Mouse (Mus musculus) bone marrow macrophage, adult 2 months (primary cell): ENCODE measurements at regions not wholly inside any gene's neighbourhood (a gene's known extent, or its start where the extent isn't known, plus 50 kb on each side); places are given as distances from the start of the nearest gene placed in this dataset.

Experiments used
- H3K27ac ChIP-seq: 2 replicates; pipeline ENCODE4 v1.5.1; 2012; ENCODE audit warnings: low read depth, low read length; ENCODE audit not compliant: insufficient read depth
- H3K4me1 ChIP-seq: 2 replicates; pipeline ENCODE4 v1.6.1; 2012; ENCODE audit warnings: low read length; ENCODE audit not compliant: control insufficient read depth, insufficient read depth
- H3K4me3 ChIP-seq: 2 replicates; pipeline ENCODE4 v1.5.1; 2012; ENCODE audit warnings: mild to moderate bottlenecking, low read length, moderate library complexity; ENCODE audit not compliant: insufficient read depth
- CTCF ChIP-seq: IDR thresholded peaks from 2 replicates; pipeline ENCODE4 v1.5.1; 2012; ENCODE audit warnings: low read depth, mild to moderate bottlenecking, low read length, moderate library complexity
- POLR2A ChIP-seq: IDR thresholded peaks from 2 replicates; pipeline ENCODE4 v1.6.1; 2012; ENCODE audit warnings: mild to moderate bottlenecking, low read depth, low read length, borderline replicate concordance

DNA sequence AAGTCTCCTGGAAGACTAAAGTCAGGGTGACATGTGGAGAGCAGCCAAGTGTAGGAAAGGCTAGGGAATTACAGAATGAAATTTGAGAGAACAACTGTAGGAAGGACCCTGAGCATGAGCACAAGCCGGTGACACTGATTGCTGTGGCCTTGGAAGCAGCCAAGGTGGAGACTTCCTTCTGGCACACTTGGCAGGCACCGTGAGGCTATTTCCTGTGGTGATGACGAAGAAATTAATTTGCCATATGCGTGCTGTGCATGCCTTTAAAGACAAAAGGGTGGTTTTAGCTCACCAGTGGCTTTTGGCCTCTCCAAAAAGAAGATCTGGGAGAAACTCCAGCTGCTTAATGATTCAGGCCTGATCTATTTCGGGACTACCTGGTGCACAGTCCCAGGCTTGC is 55.4 kb upstream of the Mgmt start:
- TF ChIP-seq POLR2A: no peak
- TF ChIP-seq CTCF: no peak
- Histone ChIP-seq H3K4me3 (no peak overlapping the region), H3K27ac (no peak overlapping the region)

DNA sequence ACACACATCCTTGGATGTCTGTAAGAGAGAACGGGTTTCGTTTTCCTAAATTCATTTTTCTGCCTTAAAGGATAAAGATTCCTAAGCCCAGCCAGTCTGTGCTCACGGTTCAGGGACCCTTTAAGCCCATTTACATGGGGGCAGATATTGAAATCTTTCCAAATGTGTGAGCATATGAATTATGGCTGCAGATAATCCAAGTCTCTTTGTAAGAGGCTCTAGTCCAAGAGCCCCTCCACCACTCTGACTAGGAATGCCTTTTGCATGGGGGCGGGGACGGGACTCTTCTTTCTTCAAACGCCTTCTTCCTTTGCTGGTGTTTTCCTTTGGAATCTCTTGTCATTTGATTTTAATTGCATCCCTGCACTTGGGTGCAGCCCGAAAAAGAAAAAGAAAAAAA is 54.2 kb upstream of the Mgmt start:
- no peaks in the 10 kb centered on the region for H3K4me1 ChIP-seq
- H3K4me3 ChIP-seq: no peak overlapping the region
- no peak overlapping the region for H3K27ac ChIP-seq
- TF ChIP-seq CTCF: no peak
- no peak for TF ChIP-seq POLR2A

More for the DNA sequence above, 55.4 kb upstream of the Mgmt start:
- no peaks in the 10 kb centered on the region for H3K4me1 ChIP-seq

- Histone ChIP-seq H3K4me1 (no peaks in the 10 kb centered on the region), H3K27ac (no peak overlapping the region), H3K4me3 (no peak overlapping the region)
- no peak for TF ChIP-seq POLR2A
- TF ChIP-seq CTCF: no peak
Observed at GRCm38 (mm10) chr7:136842751-136843150, 51.7 kb upstream of the Mgmt start.

- Histone ChIP-seq H3K4me1 (no peaks in the 10 kb centered on the region), H3K4me3 (no peak overlapping the region), H3K27ac (no peak overlapping the region)
- no peak for TF ChIP-seq CTCF
- no peak for TF ChIP-seq POLR2A
Observed at GRCm38 (mm10) chr7:136844282-136844681, 50.1 kb upstream of the Mgmt start.
